Mouse (Mus musculus): ENCODE results near the gene Timm10.

DNA sequence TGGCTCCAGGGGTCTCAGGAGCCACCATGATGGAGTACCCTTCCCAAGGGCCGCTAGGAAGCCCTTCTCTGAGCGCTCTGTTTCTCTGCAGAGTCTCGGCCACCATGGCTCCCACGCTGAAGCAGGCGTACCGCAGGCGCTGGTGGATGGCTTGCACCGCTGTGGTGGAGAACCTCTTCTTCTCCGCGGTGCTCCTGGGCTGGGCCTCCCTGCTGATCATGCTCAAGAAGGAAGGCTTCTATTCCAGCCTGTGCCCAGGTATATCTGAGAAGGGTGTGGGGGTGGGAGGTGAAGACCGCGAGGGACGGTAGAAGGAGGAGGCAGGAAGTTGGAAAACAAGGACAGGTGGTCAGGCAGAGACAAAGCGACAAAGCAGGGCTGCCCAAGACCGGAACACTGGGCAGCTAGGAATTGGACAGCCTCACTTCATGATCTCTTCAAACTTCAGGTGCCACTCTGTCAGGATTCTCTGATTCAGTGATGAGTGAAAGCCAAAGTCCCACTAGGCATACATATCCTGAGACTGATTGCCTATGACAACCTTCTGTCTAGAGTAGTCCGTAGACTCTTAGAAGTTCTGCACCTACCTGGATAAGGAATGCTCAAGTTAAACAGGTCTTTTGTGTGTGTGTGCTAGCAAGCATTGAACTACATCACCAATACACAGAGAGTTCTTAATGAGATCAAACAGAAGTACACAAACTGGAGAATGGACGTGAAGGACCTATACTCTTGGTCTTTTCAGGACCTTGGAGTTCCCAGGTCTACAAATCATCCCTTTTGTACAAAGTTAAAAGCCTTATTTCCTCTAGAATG lies 14.2 kb downstream of the Timm10 start:
- TF ChIP-seq CTCF (IDR thresholded peaks at IDR 0.05) (no peak), EP300 (IDR thresholded peaks at IDR 0.05) (no peak)

All from lung, postnatal 0 days (tissue).